Mouse (Mus musculus) erythroblast, embryonic 14.5 days (primary cell): Measurements from ENCODE around the gene Gm20695. TPM values are rescaled to one million over a fixed set of nuclear protein-coding genes. Genes with fewer than 3 reads are reported as not detected.
A peak's percentile ranks its signal among the peaks of the same experiment; 100 is the strongest.

Experiments
- H3K27me3 ChIP-seq: 2 replicates; pipeline ENCODE4 v1.6.1; 2012; ENCODE audit warnings: inconsistent platforms; ENCODE audit not compliant: control insufficient read depth
- H3K36me3 ChIP-seq: 2 replicates; pipeline ENCODE4 v1.6.1; 2012; ENCODE audit warnings: mild to moderate bottlenecking, inconsistent platforms; ENCODE audit not compliant: control insufficient read depth
- H3K4me1 ChIP-seq: 2 replicates; pipeline ENCODE4 v1.6.1; 2012; ENCODE audit warnings: inconsistent platforms; ENCODE audit not compliant: control insufficient read depth
- H3K4me3 ChIP-seq: replicated peaks from 2 replicates; pipeline ENCODE3; 2012; ENCODE audit warnings: moderate library complexity, mild to moderate bottlenecking, inconsistent platforms
- H3K9me3 ChIP-seq: 2 replicates; pipeline ENCODE4 v1.6.1; 2012; ENCODE audit warnings: low read length, inconsistent platforms, mixed read lengths; ENCODE audit not compliant: control insufficient read depth
- GATA1 ChIP-seq: IDR thresholded peaks from 2 replicates; pipeline ENCODE4 v1.6.1; 2012; ENCODE audit warnings: low read length, inconsistent platforms, mixed read lengths
- TAL1 ChIP-seq: IDR thresholded peaks from 3 replicates; pipeline ENCODE4 v1.6.1; 2012; ENCODE audit warnings: low read length, inconsistent platforms, mixed read lengths
- polyA plus RNA-seq: library from polyadenylated mRNA; stranded (reverse); fragments of >175 nt; gene quantifications from 2 replicates; pipeline ENCODE4 v1.2.3, GENCODE M21; 2012

Gm20695 gene
- polyA plus RNA-seq, 1 experiment: not detected

DNA sequence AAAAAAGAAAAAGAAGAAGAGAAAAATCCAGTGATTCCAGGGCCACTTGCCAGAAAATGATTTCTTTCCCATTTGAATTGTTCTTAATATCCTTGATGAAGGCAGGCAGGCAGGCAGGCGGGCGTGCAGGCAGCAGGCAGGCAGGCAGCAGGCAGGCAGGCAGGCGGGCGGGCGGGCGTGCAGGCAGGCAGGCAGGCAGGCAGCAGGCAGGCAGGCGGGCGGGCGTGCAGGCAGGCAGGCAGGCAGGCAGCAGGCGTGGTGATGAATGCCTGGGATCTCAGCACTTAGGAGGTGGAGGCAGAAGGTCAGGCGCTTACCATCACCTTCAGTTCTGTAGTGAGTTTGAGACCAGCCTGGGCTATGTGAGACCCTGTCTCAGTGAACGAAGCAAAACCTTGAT is 31.9 kb upstream of the Gm20695 start:
- Histone ChIP-seq H3K4me3 (no peak overlapping the region), H3K9me3 (no peaks in the 10 kb centered on the region), H3K27me3 (no peaks in the 10 kb centered on the region), H3K36me3 (no peaks in the 10 kb centered on the region; the same call in 1 of the 2 replicates), H3K4me1 (peaks cover 14% of the 10 kb centered on the region)
- TF ChIP-seq TAL1: no peak
- TF ChIP-seq GATA1: no peak

- H3K4me3 ChIP-seq: no peak overlapping the region
- no peak for TF ChIP-seq TAL1
- TF ChIP-seq GATA1: no peak
- H3K9me3 ChIP-seq: no peaks in the 10 kb centered on the region
- H3K27me3 ChIP-seq: no peaks in the 10 kb centered on the region
- H3K4me1 ChIP-seq: peaks cover 6% of the 10 kb centered on the region
- H3K36me3 ChIP-seq: no peaks in the 10 kb centered on the region; the same call in 1 of the 2 replicates
Measured at GRCm38 (mm10) chr16:3854437-3855182, 29.8 kb upstream of the Gm20695 start.

DNA sequence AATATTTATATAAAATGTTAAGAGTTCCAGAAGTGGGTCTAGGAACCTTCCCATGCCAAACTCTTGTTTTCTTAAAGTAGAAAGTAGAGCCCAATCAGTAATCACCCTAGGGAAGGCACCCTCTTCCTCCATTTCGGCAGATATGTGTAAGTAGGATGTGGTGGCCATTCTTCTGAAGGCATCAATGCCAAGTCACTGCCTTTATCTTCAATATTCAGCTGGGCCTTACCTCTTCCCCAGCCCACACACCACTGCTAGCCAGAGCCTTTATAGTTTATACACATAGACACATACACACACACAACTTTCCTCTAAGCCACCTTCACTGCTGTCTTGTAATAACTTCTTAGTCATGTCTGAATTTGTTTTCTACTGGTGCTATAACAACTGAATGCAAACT is 28.7 kb upstream of the Gm20695 start:
- Histone ChIP-seq H3K9me3 (no peaks in the 10 kb centered on the region), H3K4me1 (peaks cover 6% of the 10 kb centered on the region)

DNA sequence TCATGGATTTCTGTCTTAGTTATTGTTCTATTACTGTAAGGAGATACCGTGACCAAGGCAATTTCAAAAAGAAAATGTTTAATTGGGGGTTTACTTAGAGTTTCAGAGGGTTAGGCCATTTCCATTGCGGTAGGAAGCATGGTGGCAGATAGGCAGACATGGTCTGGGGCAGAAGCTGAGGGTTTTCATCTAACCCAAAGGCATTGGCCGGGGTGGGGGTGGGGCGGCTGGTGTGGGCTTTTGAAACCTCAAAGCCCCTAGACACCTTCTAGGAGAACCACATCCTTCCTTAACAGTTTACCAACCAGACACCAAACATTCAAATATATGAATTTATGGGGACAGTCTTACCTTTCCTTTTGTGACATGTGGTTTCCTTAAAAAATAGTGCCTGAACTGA is 25.2 kb upstream of the Gm20695 start:
- Histone ChIP-seq H3K9me3 (no peaks in the 10 kb centered on the region), H3K4me1 (no peaks in the 10 kb centered on the region), H3K27me3 (no peaks in the 10 kb centered on the region), H3K36me3 (peaks cover 20% of the 10 kb centered on the region), H3K4me3 (no peak overlapping the region)
- TF ChIP-seq GATA1 (no peak), TAL1 (no peak)

More for the DNA sequence above, 28.7 kb upstream of the Gm20695 start:
- Histone ChIP-seq H3K36me3 (peaks cover 4% of the 10 kb centered on the region), H3K27me3 (no peaks in the 10 kb centered on the region), H3K4me3 (no peak overlapping the region)
- TF ChIP-seq GATA1 (no peak), TAL1 (no peak)

GRCm38 (mm10) chr16:3871815-3872214 is 12.6 kb upstream of the Gm20695 start:
- Histone ChIP-seq H3K36me3 (peaks cover 30% of the 10 kb centered on the region), H3K9me3 (no peaks in the 10 kb centered on the region), H3K27me3 (no peaks in the 10 kb centered on the region), H3K4me3 (peak overlapping the region; percentile 76), H3K4me1 (peaks cover 29% of the 10 kb centered on the region)
- TF ChIP-seq GATA1 (no peak), TAL1 (no peak)

GRCm38 (mm10) chr16:3872216-3873047 is 12.0 kb upstream of the Gm20695 start, which contains the start of gene Naa60:
Naa60 (plus strand) TSS chr16:3872375.
- TF ChIP-seq GATA1 (no peak), TAL1 (no peak)
- Histone ChIP-seq H3K4me3 (peak within 1 kb of the TSS; percentile 76), H3K9me3 (no peaks in the 10 kb centered on the region), H3K36me3 (peaks cover 27% of the 10 kb centered on the region), H3K27me3 (no peaks in the 10 kb centered on the region), H3K4me1 (peaks cover 29% of the 10 kb centered on the region)

DNA sequence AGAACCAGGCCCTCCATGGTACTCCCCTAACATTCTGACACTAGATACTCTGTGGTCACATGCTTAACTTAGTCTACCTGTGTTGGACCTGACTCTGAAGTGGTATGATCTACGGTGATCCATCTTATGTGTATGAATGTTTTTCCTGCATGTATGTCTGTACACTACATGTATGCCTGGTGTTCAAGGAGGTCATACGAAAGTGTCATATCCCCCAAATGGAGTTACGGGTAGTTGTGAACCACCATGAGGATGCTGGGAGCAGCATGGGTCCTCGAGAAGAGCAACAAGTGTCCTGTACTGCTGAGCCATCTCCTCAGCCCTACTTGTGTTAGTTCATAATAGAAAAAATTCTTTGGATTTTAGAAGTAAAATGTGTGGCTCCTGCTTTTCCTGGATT is 8.1 kb upstream of the Gm20695 start:
- no peaks in the 10 kb centered on the region for H3K9me3 ChIP-seq
- no peak overlapping the region for H3K4me3 ChIP-seq
- peaks cover 25% of the 10 kb centered on the region for H3K4me1 ChIP-seq
- no peak for TF ChIP-seq TAL1
- no peaks in the 10 kb centered on the region for H3K27me3 ChIP-seq
- H3K36me3 ChIP-seq: peaks cover 38% of the 10 kb centered on the region

DNA sequence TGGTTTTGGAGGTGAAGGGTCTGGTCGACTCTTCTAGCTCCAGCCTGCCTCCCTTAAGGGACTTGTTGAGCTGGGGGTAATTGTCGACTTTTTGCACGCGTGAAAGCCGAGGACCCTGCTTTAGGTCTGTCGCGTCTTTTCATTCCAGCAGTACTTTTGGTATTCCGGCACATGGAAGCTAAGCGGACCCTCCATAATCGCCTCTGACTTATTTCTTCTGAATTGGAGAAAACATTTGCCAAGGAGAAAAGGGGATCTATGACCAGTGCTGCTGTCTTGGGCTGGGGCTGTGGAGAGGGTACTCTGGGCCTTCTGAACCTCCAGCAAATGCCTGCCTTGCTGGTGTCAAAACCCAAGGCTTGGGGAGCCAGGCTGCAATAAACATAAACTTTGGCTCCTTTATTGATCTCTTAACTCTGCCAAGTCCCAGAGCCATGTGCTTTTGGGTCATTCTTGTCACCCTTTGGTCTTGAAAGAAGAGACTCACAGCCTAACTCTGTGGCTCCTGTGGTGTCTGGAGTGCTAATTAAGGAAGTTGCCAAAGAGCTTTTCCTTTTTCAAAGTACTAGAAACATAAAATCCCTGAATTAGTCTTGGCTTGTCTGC is 720 bp downstream of the Gm20695 start:
- peak overlapping the region; percentile 99 for H3K4me3 ChIP-seq
- peaks cover 36% of the 10 kb centered on the region for H3K4me1 ChIP-seq
- no peaks in the 10 kb centered on the region for H3K27me3 ChIP-seq
- no peaks in the 10 kb centered on the region for H3K9me3 ChIP-seq
- peaks cover 17% of the 10 kb centered on the region for H3K36me3 ChIP-seq
- TF ChIP-seq TAL1 (no peak), GATA1 (no peak)

- TF ChIP-seq TAL1 (no peak), GATA1 (no peak)
- Histone ChIP-seq H3K4me1 (peaks cover 17% of the 10 kb centered on the region), H3K4me3 (no peak overlapping the region), H3K27me3 (no peaks in the 10 kb centered on the region), H3K36me3 (peaks cover 32% of the 10 kb centered on the region), H3K9me3 (no peaks in the 10 kb centered on the region)
Measured at GRCm38 (mm10) chr16:3891621-3892295, 7.3 kb downstream of the Gm20695 start.
